Mouse (Mus musculus) embryonic facial prominence, embryonic 14.5 days (tissue): ENCODE measurements at regions not wholly inside any gene's neighbourhood (a gene's known extent, or its start where the extent isn't known, plus 50 kb on each side); places are given as distances from the start of the nearest gene placed in this dataset.

Experiments used
- ATAC-seq: fragments of 200-750 bp; cut with Nextera tagmentation; 2 replicates; pipeline ENCODE4 v1.8.0; 2017; ENCODE audit warnings: low read depth, moderate number of reproducible peaks, moderate TSS enrichment
- DNase-seq: peaks from one replicate; pipeline ENCODE4 v3.0.0-alpha.2; 2015; ENCODE audit warnings: low spot score
- H3K27ac ChIP-seq: fragments of 300-500 bp; sonication (generic); replicated peaks from 2 replicates; pipeline ENCODE4 v1.5.1; 2014; ENCODE audit warnings: low read depth, mild to moderate bottlenecking, low read length, moderate library complexity
- H3K27me3 ChIP-seq: fragments of 300-500 bp; sonication (generic); replicated peaks from 2 replicates; pipeline ENCODE4 v1.6.1; 2014; ENCODE audit warnings: low read length; ENCODE audit not compliant: control insufficient read depth, insufficient read depth
- H3K36me3 ChIP-seq: fragments of 300-500 bp; sonication (generic); 2 replicates; pipeline ENCODE4 v1.6.1; 2014; ENCODE audit warnings: low read length, mixed read lengths; ENCODE audit not compliant: control insufficient read depth, insufficient read depth
- H3K4me1 ChIP-seq: fragments of 300-500 bp; sonication (generic); 2 replicates; pipeline ENCODE4 v1.6.1; 2014; ENCODE audit warnings: antibody characterized with exemption, low read length; ENCODE audit not compliant: control insufficient read depth, insufficient read depth
- H3K4me2 ChIP-seq: fragments of 300-500 bp; sonication (generic); 2 replicates; pipeline ENCODE4 v1.6.1; 2014; ENCODE audit warnings: low read depth, mild to moderate bottlenecking, low read length, moderate library complexity, mixed read lengths
- H3K4me3 ChIP-seq: fragments of 300-500 bp; sonication (generic); 2 replicates; pipeline ENCODE4 v1.5.1; 2014; ENCODE audit warnings: low read depth, mild to moderate bottlenecking, low read length
- H3K9ac ChIP-seq: fragments of 300-500 bp; sonication (generic); 2 replicates; pipeline ENCODE4 v1.6.1; 2014; ENCODE audit warnings: low read depth, mild to moderate bottlenecking, low read length, moderate library complexity, mixed read lengths
- H3K9me3 ChIP-seq: fragments of 300-500 bp; sonication (generic); 2 replicates; pipeline ENCODE4 v1.6.1; 2016; ENCODE audit warnings: low read length; ENCODE audit not compliant: control insufficient read depth
- WGBS: fragments of 180-500 bp; shearing (Covaris S2); extraction: QIAGEN DNeasy Blood & Tissue Kit; methylation state at CpG from one replicate; pipeline ENCODE4 v1.1.7; 2014; 5-methylcytosine and 5-hydroxymethylcytosine counted together

GRCm38 (mm10) chr10:117558292-117558800 lies 71.0 kb upstream of the Cpm start:
- DNase-seq (no peak), ATAC-seq (no peak)
- Histone ChIP-seq H3K4me3 (no peak overlapping the region), H3K9ac (no peak overlapping the region), H3K27me3 (no peaks in the 10 kb centered on the region), H3K4me1 (peaks cover 5% of the 10 kb centered on the region), H3K36me3 (no peaks in the 10 kb centered on the region), H3K27ac (no peak overlapping the region), H3K9me3 (no peaks in the 10 kb centered on the region), H3K4me2 (no peak overlapping the region)
- WGBS, result 80% methylated on average over 5 of the region's 5 CpGs

DNA sequence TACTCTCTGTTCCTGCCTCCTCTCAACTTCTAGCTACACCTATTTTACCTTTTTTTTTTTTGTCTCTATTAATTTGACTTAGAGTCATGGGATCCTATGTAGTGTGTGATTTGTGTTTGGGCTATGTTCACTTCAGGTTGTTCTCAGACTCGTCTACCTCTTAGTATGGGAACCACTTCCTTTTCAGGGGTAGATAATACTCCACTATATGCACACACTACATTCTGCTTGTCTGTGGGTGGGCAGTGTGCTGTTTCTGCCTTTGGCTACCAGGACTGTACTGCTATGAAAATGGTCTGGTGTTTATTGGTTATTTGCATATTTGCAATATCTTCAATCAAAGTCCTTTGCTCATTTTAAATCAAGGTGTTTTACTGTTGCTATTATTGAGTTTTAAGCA lies 71.6 kb upstream of the Cpm start:
- DNase-seq, result no peak
- H3K27ac ChIP-seq, result no peak overlapping the region
- no peaks in the 10 kb centered on the region for H3K27me3 ChIP-seq
- no peak overlapping the region for H3K4me3 ChIP-seq
- H3K9me3 ChIP-seq, result no peaks in the 10 kb centered on the region
- no peak overlapping the region for H3K9ac ChIP-seq
- 97% methylated on average over 1 of the region's 1 CpGs for WGBS
- H3K4me1 ChIP-seq, result peaks cover 5% of the 10 kb centered on the region
- H3K4me2 ChIP-seq, result no peak overlapping the region
- H3K36me3 ChIP-seq, result no peaks in the 10 kb centered on the region
- no peak for ATAC-seq

- Histone ChIP-seq H3K4me3 (no peak overlapping the region), H3K4me2 (no peak overlapping the region), H3K36me3 (no peaks in the 10 kb centered on the region), H3K27me3 (no peaks in the 10 kb centered on the region), H3K4me1 (peaks cover 8% of the 10 kb centered on the region), H3K9me3 (no peaks in the 10 kb centered on the region), H3K9ac (no peak overlapping the region), H3K27ac (no peak overlapping the region)
- 66% methylated on average over 14 of the region's 14 CpGs for WGBS
- ATAC-seq, result no peak
- DNase-seq, result no peak
These were observed 72.3 kb upstream of the Cpm start for GRCm38 (mm10) chr10:117556851-117557542.

GRCm38 (mm10) chr10:117556027-117556789 lies 73.1 kb upstream of the Cpm start:
- 34% methylated on average over 15 of the region's 15 CpGs for WGBS
- no peak for ATAC-seq
- H3K9ac ChIP-seq, result no peak overlapping the region

GRCm38 (mm10) chr10:117555542-117555941 lies 73.8 kb upstream of the Cpm start:
- H3K9me3 ChIP-seq, result no peaks in the 10 kb centered on the region
- H3K36me3 ChIP-seq, result no peaks in the 10 kb centered on the region
- ATAC-seq (no peak), DNase-seq (no peak)
- no peak overlapping the region for H3K4me2 ChIP-seq
- H3K27me3 ChIP-seq, result no peaks in the 10 kb centered on the region
- H3K27ac ChIP-seq, result no peak overlapping the region
- H3K4me1 ChIP-seq, result peaks cover 8% of the 10 kb centered on the region
- H3K9ac ChIP-seq, result no peak overlapping the region
- WGBS, result 77% methylated on average over 10 of the region's 10 CpGs
- H3K4me3 ChIP-seq, result no peak overlapping the region

More at GRCm38 (mm10) chr10:117556027-117556789, 73.1 kb upstream of the Cpm start:
- no peaks in the 10 kb centered on the region for H3K36me3 ChIP-seq
- 0 out of 2 replicates have a peak overlapping the region, but pooled peaks have one; percentile 7 for H3K4me2 ChIP-seq
- DNase-seq, result no peak
- no peaks in the 10 kb centered on the region for H3K9me3 ChIP-seq
- no peak overlapping the region for H3K27ac ChIP-seq
- no peaks in the 10 kb centered on the region for H3K27me3 ChIP-seq
- no peak overlapping the region for H3K4me3 ChIP-seq
- H3K4me1 ChIP-seq, result peaks cover 8% of the 10 kb centered on the region

DNA sequence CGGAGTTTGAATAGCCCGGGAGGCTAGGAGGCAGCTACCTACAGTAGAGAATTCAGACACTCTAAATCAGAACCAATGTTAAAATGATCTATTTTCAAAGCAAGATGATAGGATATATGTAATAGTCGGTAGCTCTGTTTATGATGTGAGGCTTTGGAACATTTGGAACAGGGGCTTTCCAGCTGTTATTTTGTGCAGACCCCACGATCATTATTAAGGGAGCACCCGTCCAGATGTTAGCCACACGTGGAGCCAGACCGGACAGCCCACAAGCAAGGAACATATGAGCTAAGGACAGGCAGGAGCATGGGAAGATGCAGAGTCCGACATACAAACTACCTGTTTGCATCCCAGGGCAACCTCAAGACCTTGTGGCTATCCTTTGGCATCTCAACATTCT lies 74.3 kb upstream of the Cpm start:
- Histone ChIP-seq H3K36me3 (no peaks in the 10 kb centered on the region), H3K9ac (no peak overlapping the region), H3K4me2 (no peak overlapping the region), H3K27me3 (no peaks in the 10 kb centered on the region), H3K4me1 (peaks cover 8% of the 10 kb centered on the region), H3K9me3 (no peaks in the 10 kb centered on the region), H3K4me3 (no peak overlapping the region), H3K27ac (no peak overlapping the region)
- DNase-seq, result no peak
- 62% methylated on average over 8 of the region's 8 CpGs for WGBS
- no peak for ATAC-seq

GRCm38 (mm10) chr10:117554533-117554932 lies 74.8 kb upstream of the Cpm start:
- ATAC-seq (no peak), DNase-seq (no peak)
- Histone ChIP-seq H3K4me2 (no peak overlapping the region), H3K27me3 (no peaks in the 10 kb centered on the region), H3K4me1 (peaks cover 3% of the 10 kb centered on the region; the same call in 1 of the 2 replicates), H3K9ac (no peak overlapping the region), H3K4me3 (no peak overlapping the region), H3K9me3 (no peaks in the 10 kb centered on the region), H3K27ac (no peak overlapping the region), H3K36me3 (no peaks in the 10 kb centered on the region)
- WGBS, result 57% methylated on average over 6 of the region's 6 CpGs

- peak; percentile 80 for DNase-seq
- Histone ChIP-seq H3K36me3 (no peaks in the 10 kb centered on the region), H3K4me2 (no peak overlapping the region), H3K9ac (no peak overlapping the region), H3K4me3 (no peak overlapping the region), H3K27me3 (no peaks in the 10 kb centered on the region), H3K27ac (peak overlapping the region; percentile 53; the same call in 1 of the 2 replicates), H3K9me3 (no peaks in the 10 kb centered on the region), H3K4me1 (peaks cover 3% of the 10 kb centered on the region; the same call in 1 of the 2 replicates)
- 67% methylated on average over 15 of the region's 15 CpGs for WGBS
- ATAC-seq, result no peak
These were observed 75.8 kb upstream of the Cpm start for GRCm38 (mm10) chr10:117553211-117554186.
